Mouse (Mus musculus) C2C12 (cell line): ENCODE data around the gene Lmod1. TPM values are rescaled to one million over a fixed set of nuclear protein-coding genes. Genes with fewer than 3 reads are reported as not detected.

Experiments
- H3K27me3 ChIP-seq: one replicate; pipeline ENCODE4 v1.6.1; 2011; ENCODE audit not compliant: control insufficient read depth, insufficient read depth, insufficient read length
- H3K36me3 ChIP-seq: one replicate; pipeline ENCODE4 v1.6.1; 2011; ENCODE audit not compliant: control insufficient read depth, insufficient read depth
- H3K4me3 ChIP-seq: one replicate; pipeline ENCODE4 v1.5.1; 2011; ENCODE audit warnings: mild to moderate bottlenecking, control low read depth; ENCODE audit not compliant: poor library complexity, insufficient read depth, severe bottlenecking
- H3K79me2 ChIP-seq: one replicate; pipeline ENCODE4 v1.6.1; 2011; ENCODE audit not compliant: control insufficient read depth, insufficient read depth
- H3K79me3 ChIP-seq: one replicate; pipeline ENCODE4 v1.6.1; 2011; ENCODE audit warnings: low read depth, control low read depth
- H3ac ChIP-seq: one replicate; pipeline ENCODE3; 2011; ENCODE audit warnings: low read depth; ENCODE audit not compliant: control insufficient read depth, insufficient read length
- CEBPB ChIP-seq: IDR thresholded peaks from one replicate; pipeline ENCODE4 v1.6.1; 2011; ENCODE audit warnings: low read depth, mild to moderate bottlenecking, control low read depth, moderate library complexity
- CTCF ChIP-seq: IDR thresholded peaks from one replicate; pipeline ENCODE4 v1.5.1; 2011; ENCODE audit not compliant: control insufficient read depth, insufficient read depth, insufficient read length
- FOSL1 ChIP-seq: IDR thresholded peaks from one replicate; pipeline ENCODE4 v1.8.0; 2011; ENCODE audit warnings: mild to moderate bottlenecking, low read length; ENCODE audit not compliant: poor library complexity, insufficient read depth, severe bottlenecking
- MAX ChIP-seq: IDR thresholded peaks from one replicate; pipeline ENCODE4 v1.6.1; 2011; ENCODE audit warnings: mild to moderate bottlenecking, control low read depth
- MYOD1 ChIP-seq: IDR thresholded peaks from one replicate; pipeline ENCODE4 v1.6.1; 2011; ENCODE audit warnings: low read depth; ENCODE audit not compliant: control insufficient read depth, insufficient read length
- MYOG ChIP-seq: IDR thresholded peaks from one replicate; pipeline ENCODE4 v1.6.1; 2011; ENCODE audit not compliant: control insufficient read depth, insufficient read length; ENCODE audit errors: extremely low read depth
- USF1 ChIP-seq: IDR thresholded peaks from one replicate; pipeline ENCODE4 v1.6.1; 2011; ENCODE audit warnings: low read depth, mild to moderate bottlenecking, control low read depth, moderate library complexity
- polyA plus RNA-seq: library from polyadenylated mRNA; unstranded; fragments of >200 nt; fragmentation: generic; extraction: Trizol; gene quantifications from one replicate; pipeline ENCODE4 v1.2.1, GENCODE M21; 2012; ENCODE audit warnings: missing spikeins

Gene Lmod1
- polyA plus RNA-seq, 1 experiment: 1.9 TPM

GRCm38 (mm10) chr1:135362115-135362514, 37.5 kb downstream of the Lmod1 start:
- H3K79me3 ChIP-seq: no peaks in the 10 kb centered on the region
- no peak overlapping the region for H3ac ChIP-seq
- no peak overlapping the region for H3K4me3 ChIP-seq
- no peak for TF ChIP-seq MAX
- no peak for TF ChIP-seq MYOG
- TF ChIP-seq CEBPB: no peak
- no peak for TF ChIP-seq FOSL1
- TF ChIP-seq MYOD1: no peak
- no peak for TF ChIP-seq CTCF
- no peak for TF ChIP-seq USF1
- H3K27me3 ChIP-seq: no peaks in the 10 kb centered on the region
- H3K36me3 ChIP-seq: no peaks in the 10 kb centered on the region
- no peaks in the 10 kb centered on the region for H3K79me2 ChIP-seq

GRCm38 (mm10) chr1:135363446-135363845, 38.8 kb downstream of the Lmod1 start:
- Histone ChIP-seq H3ac (no peak overlapping the region), H3K79me2 (no peaks in the 10 kb centered on the region), H3K36me3 (no peaks in the 10 kb centered on the region), H3K27me3 (no peaks in the 10 kb centered on the region), H3K4me3 (no peak overlapping the region), H3K79me3 (no peaks in the 10 kb centered on the region)
- TF ChIP-seq MYOD1 (no peak), USF1 (no peak), CEBPB (no peak), CTCF (no peak), MAX (no peak), MYOG (no peak), FOSL1 (no peak)

- H3K79me3 ChIP-seq: no peaks in the 10 kb centered on the region
- no peaks in the 10 kb centered on the region for H3K79me2 ChIP-seq
- TF ChIP-seq MYOD1 (peak; percentile 23), CEBPB (no peak), FOSL1 (no peak)
- H3K36me3 ChIP-seq: no peaks in the 10 kb centered on the region
- H3ac ChIP-seq: no peak overlapping the region
- H3K27me3 ChIP-seq: no peaks in the 10 kb centered on the region
- no peak overlapping the region for H3K4me3 ChIP-seq
Observed at GRCm38 (mm10) chr1:135366380-135366779, 41.8 kb downstream of the Lmod1 start.

GRCm38 (mm10) chr1:135367005-135367404, 42.4 kb downstream of the Lmod1 start:
- Histone ChIP-seq H3K36me3 (no peaks in the 10 kb centered on the region), H3K79me2 (no peaks in the 10 kb centered on the region), H3K27me3 (no peaks in the 10 kb centered on the region), H3K79me3 (no peaks in the 10 kb centered on the region), H3K4me3 (no peak overlapping the region), H3ac (no peak overlapping the region)
- TF ChIP-seq MYOD1 (peak; percentile 29), MAX (peak; percentile 41), MYOG (no peak), CTCF (peak; percentile 9), USF1 (no peak), CEBPB (no peak), FOSL1 (peak; percentile 91)

DNA sequence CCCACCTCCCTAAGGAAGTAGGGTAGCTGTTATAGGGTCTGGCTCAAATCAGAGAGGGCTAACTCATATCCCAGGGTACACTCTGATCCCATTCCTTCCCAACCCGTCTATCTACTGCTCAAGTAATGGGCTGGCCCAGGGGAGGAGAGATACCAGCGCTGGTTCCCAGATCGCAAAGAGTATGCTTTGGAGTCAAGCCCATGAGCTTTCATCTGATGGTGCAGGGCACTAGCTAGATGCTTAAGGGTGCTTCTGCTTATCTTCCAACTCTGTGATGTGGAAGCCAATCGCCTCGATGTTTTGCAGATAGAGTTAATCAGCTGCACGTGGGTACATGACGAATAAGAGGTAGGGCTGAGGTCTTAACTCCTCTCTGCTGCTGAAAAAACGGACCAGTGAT, 43.0 kb downstream of the Lmod1 start:
- TF ChIP-seq USF1: no peak
- TF ChIP-seq MAX: no peak
- no peak for TF ChIP-seq MYOG
- no peak for TF ChIP-seq FOSL1
- no peak for TF ChIP-seq CTCF
- TF ChIP-seq CEBPB: no peak
- no peak for TF ChIP-seq MYOD1
- Histone ChIP-seq H3K27me3 (no peaks in the 10 kb centered on the region), H3ac (no peak overlapping the region), H3K36me3 (no peaks in the 10 kb centered on the region), H3K79me2 (peaks cover 3% of the 10 kb centered on the region), H3K79me3 (no peaks in the 10 kb centered on the region), H3K4me3 (no peak overlapping the region)

GRCm38 (mm10) chr1:135368245-135368644, 43.6 kb downstream of the Lmod1 start:
- H3K27me3 ChIP-seq: no peaks in the 10 kb centered on the region
- H3K36me3 ChIP-seq: no peaks in the 10 kb centered on the region
- H3K79me3 ChIP-seq: peaks cover 3% of the 10 kb centered on the region
- H3K4me3 ChIP-seq: peak overlapping the region; percentile 21
- TF ChIP-seq CEBPB (peak; percentile 38), USF1 (no peak), MYOG (no peak), CTCF (peak; percentile 71), FOSL1 (no peak), MAX (peak; percentile 25), MYOD1 (no peak)
- H3K79me2 ChIP-seq: peaks cover 9% of the 10 kb centered on the region
- peak overlapping the region; percentile 67 for H3ac ChIP-seq
